Mouse (Mus musculus) layer of hippocampus, postnatal 14 days (tissue): ENCODE measurements at regions not wholly inside any gene's neighbourhood (a gene's known extent, or its start where the extent isn't known, plus 50 kb on each side); places are given as distances from the start of the nearest gene placed in this dataset.
A peak's percentile ranks its signal among the peaks of the same experiment; 100 is the strongest.

ENCODE experiments used
- DNase-seq, 2 experiments: peaks; one replicate each; pipeline ENCODE4 v3.0.0; 2021 to 2022; ENCODE audit warnings: low spot score in 2 of 2, mixed read lengths in 1 of 2

DNA sequence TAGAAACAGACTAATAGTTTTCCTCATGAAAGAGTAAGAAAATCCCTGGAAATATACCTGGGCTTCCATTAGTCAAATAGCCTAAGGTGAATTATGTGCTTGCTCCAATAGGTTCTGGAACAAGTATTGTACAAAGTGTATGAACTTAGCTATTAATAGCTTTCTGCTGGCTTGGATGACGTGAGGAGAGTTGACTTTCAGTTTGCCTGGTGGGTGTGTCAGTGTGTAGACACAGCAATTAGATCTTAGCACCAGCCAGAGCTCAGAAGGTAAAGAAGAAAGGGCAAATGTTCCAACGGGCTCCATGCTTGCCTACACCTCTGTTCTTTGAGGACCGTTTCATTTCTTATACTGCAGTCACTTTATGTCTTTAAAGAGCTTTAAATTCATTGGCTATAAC lies 654.8 kb upstream of the Mef2c start:
- DNase-seq = no peak

DNA sequence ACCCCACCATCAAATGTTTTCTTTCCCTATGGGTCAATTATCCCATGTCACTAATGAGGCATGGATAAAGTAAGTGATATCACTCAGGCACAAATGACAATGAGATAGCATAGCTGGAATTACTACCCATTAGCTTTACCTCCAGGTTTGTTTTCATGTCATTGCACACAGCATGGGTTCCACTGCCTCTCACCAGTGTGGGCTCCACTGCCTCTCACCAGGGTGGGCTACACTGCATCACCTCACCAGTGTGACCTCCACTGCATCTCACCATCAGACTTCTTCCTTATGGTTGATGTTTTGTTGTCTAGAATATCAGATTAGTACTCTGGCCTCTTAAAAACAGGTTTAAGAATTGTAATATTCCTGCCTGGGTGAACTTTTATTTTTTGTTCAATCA lies 634.0 kb upstream of the Mef2c start:
- DNase-seq = no peak

DNA sequence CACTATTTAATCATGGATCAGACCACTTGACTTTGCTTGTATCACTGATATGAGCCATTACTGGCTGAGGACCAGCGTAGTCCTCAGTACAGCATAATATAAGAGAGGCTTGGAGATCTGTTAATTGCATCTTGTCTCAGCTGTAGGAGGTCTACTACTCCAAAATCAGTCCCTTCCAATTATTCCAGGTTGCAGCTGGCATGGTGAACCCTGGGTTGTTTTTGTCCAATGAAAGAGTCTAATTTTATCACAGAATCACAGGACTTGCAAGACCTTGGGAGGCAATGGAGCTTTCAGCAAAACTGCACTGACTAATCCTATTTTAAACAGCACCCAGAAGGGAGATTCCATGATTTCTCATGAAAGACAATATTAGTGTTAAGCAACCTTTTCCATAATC lies 629.7 kb upstream of the Mef2c start:
- DNase-seq = no peak

DNA sequence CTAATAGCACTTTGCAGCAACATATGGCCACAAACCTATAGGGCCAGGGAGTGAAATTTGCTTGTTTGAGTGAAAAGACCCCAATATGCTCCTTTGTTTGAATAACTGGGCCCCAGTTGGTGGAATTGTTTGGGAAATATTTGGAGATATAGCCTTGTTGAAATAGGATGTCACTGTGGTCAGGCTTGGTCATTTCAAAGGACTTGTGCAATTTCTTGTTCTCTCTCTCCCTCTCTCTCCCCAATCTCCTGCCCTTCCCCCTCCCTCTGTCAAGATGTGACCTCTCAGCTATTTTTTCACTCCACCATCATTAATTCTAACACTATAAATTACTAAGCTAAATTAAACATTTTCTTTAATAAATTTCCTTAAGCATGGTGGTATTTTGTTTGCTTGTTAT lies 620.5 kb upstream of the Mef2c start:
- DNase-seq = no peak

DNA sequence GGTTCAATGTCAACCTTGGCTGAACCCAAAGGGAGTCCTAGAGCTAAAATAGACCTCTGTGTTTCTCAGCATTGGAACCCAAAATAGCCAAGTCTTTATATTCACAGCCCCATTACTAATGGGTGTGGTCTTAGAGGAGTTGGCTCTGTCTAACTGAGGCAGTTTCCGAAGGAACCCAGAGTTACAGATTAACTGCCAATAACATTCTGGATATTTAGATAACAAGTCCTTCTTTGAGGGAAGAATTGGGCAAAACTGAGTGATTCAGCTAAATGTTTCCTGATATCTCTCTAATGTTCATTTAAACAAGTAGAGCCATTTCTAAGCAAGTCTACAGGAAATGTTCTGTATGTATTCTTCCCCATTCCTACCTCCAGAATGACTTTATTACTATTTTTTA lies 615.1 kb upstream of the Mef2c start:
- no peak for DNase-seq

DNA sequence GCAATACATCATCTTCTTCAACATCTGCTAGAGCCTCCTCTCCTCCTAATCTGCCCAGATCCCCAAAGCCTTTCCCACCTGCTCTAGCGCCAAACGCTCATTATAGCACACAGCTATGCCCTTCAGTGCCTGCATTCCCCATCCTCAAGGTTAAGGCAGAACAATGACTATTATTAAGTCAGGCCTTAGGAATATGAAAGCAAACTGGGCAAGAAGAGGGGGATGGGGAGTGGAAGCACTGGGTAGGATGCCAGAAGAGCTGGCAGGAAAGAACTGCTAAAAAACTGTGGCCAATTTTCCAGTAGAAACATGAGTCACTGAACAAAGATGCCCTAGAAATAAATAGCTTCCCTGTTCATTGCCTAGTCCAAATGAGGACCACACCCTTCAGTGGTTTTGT lies 611.1 kb upstream of the Mef2c start:
- DNase-seq = peak; percentile 10 to 31

DNA sequence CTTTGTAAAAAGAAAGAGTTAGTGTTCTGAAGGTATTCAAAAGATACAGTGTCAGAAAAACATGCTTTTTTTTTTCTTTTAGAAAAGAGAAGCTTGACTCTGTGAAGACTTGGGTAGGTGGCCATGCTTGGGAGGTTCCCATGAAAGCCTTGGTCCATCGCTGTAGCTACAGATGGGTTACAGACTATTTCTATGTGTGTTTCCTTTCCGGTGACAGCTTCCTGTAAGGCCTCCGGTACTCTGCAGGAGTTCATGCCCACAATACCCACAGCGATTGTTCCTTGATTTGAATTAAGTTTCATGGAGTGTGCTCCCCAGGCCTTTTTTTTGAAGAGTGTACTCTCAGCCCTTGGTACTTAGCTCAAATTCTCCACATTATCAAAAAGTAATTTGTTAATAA lies 604.1 kb upstream of the Mef2c start:
- DNase-seq = no peak

DNA sequence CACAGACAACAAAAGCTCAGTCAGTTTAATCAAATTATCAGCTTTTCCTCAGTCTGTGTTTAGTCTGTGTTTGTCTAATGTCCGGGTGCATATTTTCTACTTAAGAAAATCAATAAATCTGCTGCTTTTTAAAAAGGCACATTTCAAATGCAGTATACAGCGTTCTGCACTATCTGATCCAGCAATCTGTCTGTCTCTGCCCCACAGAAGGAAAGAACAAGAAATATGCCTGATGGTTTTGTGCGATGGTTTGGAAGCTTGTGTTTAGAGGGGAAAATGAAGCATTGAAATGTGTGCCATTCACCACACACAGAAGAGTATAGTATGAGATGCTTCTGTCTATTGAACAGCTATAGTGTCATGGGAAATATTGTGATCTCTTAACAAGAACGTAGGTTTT lies 601.7 kb upstream of the Mef2c start:
- no peak for DNase-seq

DNA sequence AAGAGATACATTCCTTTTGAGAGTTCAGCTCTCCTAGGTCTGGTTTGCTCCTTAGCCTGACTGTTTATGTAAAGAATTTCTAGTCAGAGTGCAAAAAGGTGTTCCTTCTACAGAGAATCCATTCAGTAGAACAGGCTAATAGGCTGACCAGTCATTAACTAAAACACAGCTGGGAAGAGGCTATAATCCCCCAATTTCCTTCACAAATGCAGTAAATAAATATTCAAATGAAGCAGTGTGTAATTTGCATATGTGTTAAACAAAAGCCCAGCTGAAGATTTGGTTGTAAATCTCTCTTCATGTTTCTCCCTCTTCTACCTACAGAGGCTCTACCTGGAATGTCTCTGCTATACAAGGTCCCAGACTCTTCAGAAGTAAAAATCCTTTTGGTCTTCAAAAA lies 600.2 kb upstream of the Mef2c start:
- no peak for DNase-seq

DNA sequence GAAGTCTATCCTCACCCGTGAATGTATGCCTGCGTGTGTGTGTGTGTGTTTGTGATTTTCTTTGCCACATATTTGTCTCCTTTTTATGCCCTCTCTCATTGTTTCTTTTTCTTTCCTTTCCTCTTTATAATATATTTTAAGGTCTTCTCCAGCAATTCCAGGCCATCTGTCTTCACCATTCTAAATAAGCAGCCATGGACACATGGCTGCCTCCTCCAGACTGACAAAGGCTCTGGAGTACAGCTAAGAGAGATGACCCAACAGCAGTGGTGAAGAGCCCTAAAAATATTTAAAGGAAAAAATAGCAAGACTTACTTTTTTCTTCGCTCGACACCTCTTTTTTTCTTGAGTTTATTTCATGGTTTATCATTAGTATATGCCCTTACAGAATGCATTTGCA lies 596.1 kb upstream of the Mef2c start:
- no peak for DNase-seq

DNA sequence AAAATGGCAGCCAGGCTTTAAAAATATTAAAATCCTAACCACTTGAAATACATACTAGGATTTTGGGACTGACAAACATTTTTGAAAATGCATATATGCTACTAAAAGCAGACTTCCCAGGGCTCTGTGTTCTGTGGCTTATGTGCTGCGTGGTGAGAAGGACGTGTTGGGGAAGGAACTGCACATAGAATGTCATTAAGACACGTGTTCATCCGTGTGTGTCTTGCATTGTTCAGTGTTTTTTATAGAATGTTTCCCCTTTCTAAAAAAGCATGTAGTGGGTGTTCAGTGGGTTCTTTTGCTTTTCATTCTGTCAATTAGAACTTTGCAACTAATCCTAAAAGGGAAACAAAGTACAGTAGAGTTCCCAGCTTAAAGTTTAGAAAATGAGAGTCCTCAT lies 594.7 kb upstream of the Mef2c start:
- DNase-seq = no peak

DNA sequence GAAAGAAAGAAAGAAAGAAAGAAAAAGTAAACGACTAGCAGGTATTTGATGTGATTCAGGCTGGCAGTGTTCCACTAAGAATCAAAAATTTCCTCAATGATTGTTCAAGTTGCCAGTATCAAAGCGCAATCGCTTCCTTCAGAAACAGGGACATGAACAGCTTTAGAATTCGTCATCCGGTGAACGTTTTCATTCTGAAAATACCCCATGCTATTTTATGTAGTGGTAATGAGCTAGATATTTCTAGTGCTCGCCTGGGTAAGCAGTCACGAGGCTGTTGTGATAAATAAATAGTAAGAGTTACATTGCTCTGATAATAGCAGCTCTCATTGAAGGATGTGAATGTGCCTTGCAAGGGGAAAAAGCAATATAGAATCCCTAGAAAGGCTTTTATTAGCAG lies 591.0 kb upstream of the Mef2c start:
- no peak for DNase-seq

DNA sequence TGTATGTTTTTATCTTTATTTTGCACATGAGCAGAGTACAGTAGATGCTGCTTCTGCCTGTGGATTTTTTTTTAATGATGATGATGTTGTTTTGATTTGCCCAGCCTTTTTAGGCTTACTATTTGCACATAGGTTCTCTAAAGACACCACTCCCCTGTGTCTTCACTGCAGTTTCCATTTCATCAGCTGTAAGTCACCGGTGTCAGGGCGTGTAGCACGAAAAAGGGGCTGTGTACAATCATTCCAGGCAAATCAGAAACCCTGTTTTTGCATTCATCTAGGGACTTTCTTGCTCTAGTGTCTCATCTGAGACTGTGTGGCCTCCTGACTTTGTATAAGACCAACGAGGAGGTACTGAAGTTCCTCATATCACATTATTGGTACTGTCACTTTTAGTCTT lies 588.6 kb upstream of the Mef2c start:
- DNase-seq = no peak

DNA sequence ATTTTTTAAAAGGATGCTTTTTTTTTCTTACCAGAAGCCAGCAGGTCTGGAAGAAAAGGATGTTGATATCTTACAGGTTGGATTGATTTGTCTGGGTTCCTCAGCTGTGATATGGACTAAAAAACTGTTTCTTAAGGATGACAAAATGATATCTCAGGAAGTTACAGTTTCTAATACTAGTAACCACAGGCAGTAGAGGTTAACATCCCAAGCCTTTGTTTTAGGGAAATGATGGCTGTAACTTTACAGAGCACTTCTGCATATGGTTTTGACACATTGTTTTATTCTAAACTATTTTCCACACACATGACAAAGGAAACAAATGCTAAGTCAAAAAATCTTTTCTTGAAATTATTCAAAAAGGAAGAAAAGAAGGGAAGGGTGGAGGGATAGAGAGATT lies 573.8 kb upstream of the Mef2c start:
- DNase-seq = no peak

DNA sequence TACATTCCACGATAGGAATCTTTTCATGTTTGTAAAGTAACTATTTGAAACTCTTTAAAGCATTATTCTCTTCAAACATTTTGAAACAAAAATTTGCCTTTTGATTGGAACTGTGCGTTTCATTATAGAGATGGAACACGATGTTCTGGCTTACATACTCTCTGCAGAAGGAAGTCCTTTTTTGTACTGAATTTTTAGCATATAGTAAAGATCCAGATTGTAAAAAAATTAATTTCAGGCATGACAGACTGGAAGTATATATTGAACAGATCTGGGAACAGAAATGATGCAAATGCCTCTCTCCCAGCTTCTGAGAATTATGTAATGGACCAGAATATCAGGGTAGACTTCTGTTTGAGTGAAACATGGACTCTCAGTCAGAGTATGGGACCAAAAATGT lies 566.0 kb upstream of the Mef2c start:
- peak in 1 of 2 experiments; percentile 10 for DNase-seq

DNA sequence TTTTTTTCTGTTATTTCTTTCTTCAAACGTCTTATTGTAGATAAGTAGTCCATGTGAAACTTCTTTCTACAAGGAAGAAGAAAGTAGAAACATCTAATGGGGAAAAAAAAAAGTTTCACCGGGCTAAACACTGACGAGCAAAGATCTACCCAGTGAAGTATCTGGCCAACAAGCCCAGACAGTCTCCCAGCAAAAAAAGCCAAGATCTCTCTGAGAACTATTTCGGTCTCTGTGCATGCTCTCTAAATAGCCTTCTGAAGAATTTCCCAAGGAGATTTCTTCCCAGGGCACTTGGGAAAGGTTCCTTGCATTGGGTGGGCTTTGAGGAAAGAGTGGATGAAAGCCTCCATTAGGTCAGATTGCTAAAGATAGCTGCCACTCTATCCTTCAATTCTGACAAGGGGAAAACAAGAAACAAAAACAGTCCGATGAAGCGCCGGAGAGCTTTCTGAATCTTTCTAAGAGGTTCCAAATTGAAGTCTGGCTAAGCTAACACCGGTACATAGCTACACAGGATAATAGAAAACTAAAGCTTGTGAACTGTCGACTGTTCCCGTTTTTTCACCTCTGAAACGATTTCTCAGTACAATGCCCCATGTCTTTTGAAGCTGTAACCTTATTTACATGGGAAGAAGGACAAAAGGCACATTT lies 561.0 kb upstream of the Mef2c start:
- no peak for DNase-seq

DNA sequence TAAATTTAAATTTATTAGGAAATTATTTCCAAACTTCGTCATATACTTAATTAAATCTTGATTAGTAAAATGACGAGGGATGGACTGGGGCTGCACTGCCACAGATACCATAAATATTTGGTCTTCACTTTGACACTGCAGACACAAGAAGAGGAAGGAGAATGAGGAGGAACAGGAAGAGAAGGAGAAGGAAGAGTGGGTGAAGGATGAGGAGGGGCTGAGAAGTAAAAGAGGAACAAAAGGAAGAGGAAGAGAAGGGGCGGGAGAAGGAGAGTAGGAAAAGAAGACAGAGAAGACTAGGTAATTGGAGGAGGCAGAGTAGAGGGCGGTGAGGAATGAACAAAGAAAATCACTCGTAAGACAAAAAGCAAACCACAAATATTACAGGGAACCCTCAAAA lies 556.9 kb upstream of the Mef2c start:
- DNase-seq = no peak

DNA sequence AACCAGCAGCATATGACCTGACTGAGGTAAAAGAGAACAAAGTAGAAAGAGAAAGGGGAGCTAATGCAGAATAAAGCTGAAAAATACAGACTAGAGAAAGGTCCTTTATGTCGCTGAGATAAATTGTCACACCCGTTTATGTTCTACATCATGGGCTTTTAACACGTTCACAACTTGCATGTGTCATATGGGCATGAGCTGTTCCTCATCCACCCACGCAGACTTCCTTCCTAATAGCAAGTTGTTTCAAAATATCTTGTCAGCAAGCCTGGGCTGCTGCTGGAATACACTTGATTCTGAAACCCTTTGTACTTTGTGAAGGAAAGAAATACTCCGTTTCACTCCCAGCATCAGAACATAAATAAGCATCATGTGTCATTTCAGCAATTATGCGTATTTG lies 554.3 kb upstream of the Mef2c start:
- DNase-seq = peak in 1 of 2 experiments; percentile 24

DNA sequence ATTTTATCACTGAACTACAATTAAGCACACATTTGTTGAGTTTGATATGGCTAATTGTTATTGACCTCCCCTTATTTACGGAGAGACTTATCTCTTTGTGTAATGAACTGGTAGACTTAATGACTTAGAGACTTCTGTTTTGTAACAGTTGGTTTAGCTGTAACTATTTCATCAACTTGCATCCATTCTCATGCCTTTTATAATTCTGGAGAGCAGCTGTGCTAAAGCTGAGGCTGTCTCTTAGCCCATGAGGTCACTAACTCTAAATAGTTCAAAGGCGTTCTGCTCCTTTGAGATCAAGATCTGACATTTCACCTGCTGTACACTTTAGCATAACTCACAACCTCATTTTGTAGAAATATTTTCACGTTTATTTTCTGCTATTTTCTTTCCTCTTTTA lies 541.5 kb upstream of the Mef2c start:
- no peak for DNase-seq

DNA sequence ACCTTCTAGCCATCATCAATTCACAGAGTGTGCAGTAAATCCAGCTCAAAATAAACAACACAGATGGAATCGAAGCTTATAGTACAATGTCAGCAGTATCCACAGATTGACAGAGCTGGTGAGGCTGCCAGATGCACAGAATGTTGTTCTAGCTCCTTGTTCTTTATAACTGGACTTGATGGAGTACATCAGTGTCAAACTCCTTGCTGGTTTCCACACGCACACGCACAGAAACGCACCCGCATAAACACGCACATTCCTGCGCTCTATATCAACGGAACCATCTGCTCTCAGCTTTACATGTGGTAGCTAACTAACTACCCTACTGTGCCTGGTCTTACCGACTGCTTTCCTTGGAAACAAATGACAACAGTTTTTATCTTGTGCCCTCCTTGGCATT lies 532.1 kb upstream of the Mef2c start:
- peak; percentile 25 to 31 for DNase-seq

DNA sequence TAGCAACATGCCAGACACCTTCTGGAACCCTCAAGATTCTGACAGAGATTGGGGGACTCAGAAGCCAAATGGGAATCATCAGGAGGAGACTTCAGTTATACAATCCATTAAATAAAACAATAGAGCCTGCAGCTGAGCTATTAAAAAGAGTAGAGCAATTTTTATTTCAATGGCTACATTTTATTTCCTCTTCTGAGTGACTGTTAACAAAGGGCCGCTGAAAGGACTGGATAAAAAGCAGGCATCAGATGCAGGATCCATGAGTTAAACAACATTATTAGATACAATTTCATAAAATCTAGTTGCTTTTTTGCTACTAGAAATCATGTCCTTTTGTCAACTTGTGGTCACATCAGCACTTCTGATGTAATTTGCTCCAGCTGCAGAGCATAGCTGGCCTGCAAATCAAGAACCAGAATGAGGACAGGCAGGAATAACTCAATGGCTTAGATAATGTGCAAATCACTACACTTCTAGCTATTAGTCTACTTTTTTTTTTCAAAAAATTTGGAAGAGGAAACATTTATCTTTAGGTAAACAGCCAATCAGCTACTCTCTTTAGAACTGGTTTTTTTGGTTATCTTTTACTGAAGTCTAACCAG lies 529.5 kb upstream of the Mef2c start:
- DNase-seq = no peak

DNA sequence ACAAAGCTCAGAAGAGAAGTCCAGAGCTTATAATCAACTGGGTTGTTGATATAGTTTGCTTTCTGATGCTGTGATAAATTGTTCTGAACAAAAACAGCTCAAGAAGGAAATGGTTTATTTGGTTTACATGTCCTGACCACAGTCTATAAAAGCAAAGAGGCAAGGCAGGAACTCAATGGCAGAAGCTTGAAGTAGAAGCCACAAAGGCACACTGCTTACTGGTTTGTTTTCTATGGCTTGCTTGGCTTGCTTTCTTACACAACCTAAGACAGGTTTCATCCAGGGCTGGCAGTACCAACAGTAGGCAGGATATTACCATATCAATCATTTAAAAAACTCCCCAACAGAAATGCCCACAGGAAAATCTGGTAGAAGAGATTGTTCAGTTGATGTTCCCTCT lies 502.7 kb upstream of the Mef2c start:
- DNase-seq = no peak

DNA sequence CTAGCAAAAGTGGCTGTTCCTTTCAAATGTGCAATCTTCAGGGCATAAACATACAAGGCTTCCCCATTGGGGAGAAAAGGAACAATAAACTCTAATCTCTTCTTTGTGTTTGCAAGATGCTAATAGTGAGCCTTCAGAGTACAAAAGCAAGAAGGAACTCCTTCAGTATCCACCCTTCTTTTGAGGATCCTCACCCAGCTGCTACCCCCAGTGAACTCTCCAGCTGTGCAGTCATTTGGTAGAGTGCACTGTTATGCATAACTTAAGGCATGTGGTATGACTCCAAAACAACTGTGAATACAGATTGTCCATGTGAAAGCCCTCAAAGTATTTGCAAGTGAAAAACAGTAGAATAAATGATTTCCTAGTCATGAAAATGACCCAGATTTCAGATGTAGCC lies 487.1 kb upstream of the Mef2c start:
- no peak for DNase-seq

DNA sequence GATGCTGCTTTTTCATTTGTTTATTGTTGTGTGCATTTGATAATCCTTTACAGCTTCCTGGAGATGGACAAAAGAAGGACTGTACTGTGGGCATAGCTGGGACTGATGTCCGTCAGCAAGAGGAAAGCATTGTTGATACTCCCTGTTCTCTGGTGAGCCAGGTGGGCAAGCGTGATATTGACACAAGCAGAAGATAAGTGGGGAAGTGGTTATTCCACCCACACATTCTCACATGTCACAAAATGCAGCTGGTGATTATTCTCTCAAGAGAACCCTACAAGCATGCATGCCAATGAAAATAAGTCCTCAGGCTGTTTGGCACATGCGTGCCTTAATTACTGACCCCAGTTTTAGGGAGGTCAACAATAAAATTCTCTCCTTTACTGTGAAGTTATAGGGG lies 483.0 kb upstream of the Mef2c start:
- no peak for DNase-seq
